Mouse (Mus musculus) spleen, adult 2 months (tissue): ENCODE data around the gene N4bp3. TPM values are rescaled to one million over a fixed set of nuclear protein-coding genes. Genes with fewer than 3 reads are reported as not detected.
"Not testable (repeated sequence)": the region's sequence is repeated elsewhere in the genome, so short reads cannot be mapped to it uniquely, and the experiment has no call there.

Experiments
- DNase-seq, 2 experiments: peaks; one replicate each; pipeline versions ENCODE4 v3.0.0 to v3.0.0-alpha.2; 2012 to 2021; ENCODE audit warnings: low spot score in 2 of 2, low read depth in 1 of 2
- H3K27ac ChIP-seq: fragments of 200-500 bp; 2 replicates; pipeline ENCODE4 v1.5.1; 2012; ENCODE audit warnings: low read length, inconsistent platforms; ENCODE audit not compliant: insufficient read depth
- H3K27me3 ChIP-seq: fragments of 200-500 bp; 2 replicates; pipeline ENCODE4 v1.6.1; 2012; ENCODE audit warnings: mild to moderate bottlenecking, moderate library complexity, low read length, inconsistent platforms; ENCODE audit not compliant: control insufficient read depth, insufficient read depth
- H3K36me3 ChIP-seq: fragments of 200-500 bp; 2 replicates; pipeline ENCODE4 v1.6.1; 2012; ENCODE audit warnings: mild to moderate bottlenecking, low read length, inconsistent platforms; ENCODE audit not compliant: control insufficient read depth, insufficient read depth
- H3K4me1 ChIP-seq: fragments of 200-500 bp; 2 replicates; pipeline ENCODE4 v1.6.1; 2011; ENCODE audit warnings: inconsistent platforms; ENCODE audit not compliant: control insufficient read depth, insufficient read depth, insufficient read length
- H3K4me3 ChIP-seq: fragments of 200-500 bp; 2 replicates; pipeline ENCODE4 v1.5.1; 2011; ENCODE audit warnings: mild to moderate bottlenecking, inconsistent platforms; ENCODE audit not compliant: insufficient read depth, insufficient read length; ENCODE audit errors: extremely low read depth
- CTCF ChIP-seq: fragments of 200-500 bp; IDR thresholded peaks from 2 replicates; pipeline ENCODE4 v1.5.1; 2011; ENCODE audit warnings: mild to moderate bottlenecking, inconsistent platforms; ENCODE audit not compliant: insufficient read depth, insufficient read length, insufficient replicate concordance; ENCODE audit errors: extremely low read depth
- POLR2A ChIP-seq: fragments of 200-500 bp; IDR thresholded peaks from 2 replicates; pipeline ENCODE4 v1.6.1; 2011; ENCODE audit warnings: low read depth, low read length, inconsistent platforms
- WGBS: fragments of 180-500 bp; shearing (Covaris S2); methylation state at CpG from one replicate; pipeline ENCODE4 v1.1.7; 2018; 5-methylcytosine and 5-hydroxymethylcytosine counted together
- polyA plus RNA-seq: library from polyadenylated mRNA; depleted of rRNA; stranded (reverse); fragments of >200 nt; gene quantifications from 2 replicates; pipeline ENCODE4 v1.2.3, GENCODE M21; 2012

The N4bp3 gene
- polyA plus RNA-seq, 1 experiment = 11.3 TPM

DNA sequence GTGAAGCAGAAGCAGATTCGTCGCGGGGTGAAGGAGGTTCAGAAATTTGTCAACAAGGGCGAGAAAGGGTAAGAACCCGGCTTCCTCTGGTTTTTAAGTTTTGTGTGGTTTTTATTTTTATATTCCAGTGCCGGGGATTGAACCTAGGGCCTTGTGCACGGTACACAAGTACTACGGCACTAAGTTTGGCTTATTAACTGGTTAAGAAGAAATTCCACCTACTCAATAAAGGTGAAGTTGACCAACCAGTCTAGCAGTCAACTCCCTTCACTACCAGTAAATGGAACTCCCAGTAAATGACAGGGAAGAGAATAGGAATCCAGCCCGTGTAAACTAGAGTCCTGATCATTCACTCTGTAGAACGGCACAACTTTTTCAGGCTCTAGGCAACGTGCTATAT, 30.6 kb downstream of the N4bp3 start:
- Histone ChIP-seq H3K27me3 (no peaks in the 10 kb centered on the region), H3K27ac (peak overlapping the region; percentile 50; the same call in 1 of the 2 replicates), H3K4me3 (peak overlapping the region; percentile 87), H3K4me1 (peaks cover 1% of the 10 kb centered on the region; the same call in 1 of the 2 replicates), H3K36me3 (peaks cover 24% of the 10 kb centered on the region)
- no peak for TF ChIP-seq CTCF
- TF ChIP-seq POLR2A = no peak
- DNase-seq = no peak
- WGBS = under 1% methylated on average over 11 of the region's 11 CpGs

DNA sequence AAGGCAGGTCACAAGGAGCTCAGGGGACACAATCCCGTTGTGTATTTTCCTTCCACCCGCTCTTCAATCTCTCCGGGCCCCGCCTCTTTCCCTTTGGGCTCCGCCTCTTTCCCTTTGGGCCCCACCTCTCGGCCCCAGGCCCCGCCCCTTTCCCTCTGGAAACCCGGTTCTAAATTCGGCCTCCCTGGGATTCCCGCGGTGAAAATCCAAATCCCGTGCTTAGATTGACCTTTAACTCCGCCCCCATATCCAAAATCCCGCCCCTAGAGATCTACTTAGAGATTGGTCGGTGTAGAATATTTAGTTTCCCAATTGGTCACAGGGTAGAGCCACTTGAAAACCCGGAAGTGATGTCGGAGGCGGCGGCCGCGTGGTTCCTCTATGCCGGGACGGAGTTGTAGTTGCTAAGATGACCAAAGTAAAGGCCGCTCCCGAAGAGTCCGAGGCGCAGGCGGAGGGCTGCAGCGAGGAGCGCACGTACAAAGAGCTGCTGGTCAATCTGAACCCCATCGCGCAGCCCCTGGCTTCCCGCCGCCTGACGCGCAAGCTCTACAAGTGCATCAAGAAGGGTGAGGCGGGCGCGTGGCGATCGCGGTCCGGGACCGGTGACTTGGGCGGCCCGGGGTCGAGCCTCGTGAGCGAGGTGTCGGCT, 31.1 kb downstream of the N4bp3 start, which contains the start of gene Nhp2:
Nhp2 (plus strand) TSS at position 327 of the 652 bp plus-strand sequence.
- peaks cover 2% of the 10 kb centered on the region; the same call in 1 of the 2 replicates for H3K4me1 ChIP-seq
- WGBS = under 1% methylated on average over 51 of the region's 51 CpGs
- no peaks in the 10 kb centered on the region for H3K27me3 ChIP-seq
- H3K36me3 ChIP-seq = peaks cover 20% of the 10 kb centered on the region
- DNase-seq = peak; percentile 81 to 89
- TF ChIP-seq CTCF = no peak
- TF ChIP-seq POLR2A = no peak
- peak within 1 kb of the TSS; percentile 87 for H3K4me3 ChIP-seq
- H3K27ac ChIP-seq = peak within 1 kb of the TSS; percentile 50; the same call in 1 of the 2 replicates

DNA sequence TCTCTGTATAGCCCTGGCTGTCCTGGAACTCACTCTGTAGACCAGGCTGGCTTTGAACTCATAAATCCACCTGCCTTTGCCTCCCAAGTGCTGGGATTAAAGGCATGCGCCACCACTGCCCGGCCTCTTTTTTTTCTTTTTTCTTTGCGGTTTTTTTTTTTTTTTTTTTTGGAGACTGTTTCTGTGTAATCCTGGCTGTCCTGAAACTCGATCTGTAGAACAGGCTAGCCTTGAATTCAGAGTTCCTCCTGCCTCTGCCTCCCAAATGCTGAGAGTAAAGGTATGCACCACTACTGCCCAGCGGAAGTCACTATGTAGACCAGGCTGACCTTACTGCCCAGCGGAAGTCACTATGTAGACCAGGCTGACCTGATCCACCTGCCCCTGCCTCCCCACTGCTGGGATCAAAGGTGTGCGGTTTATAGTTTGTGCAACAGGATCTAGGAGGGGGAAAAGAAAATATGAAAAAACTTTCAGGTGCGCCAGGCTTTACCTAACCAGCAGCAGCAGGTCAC, 31.7 kb downstream of the N4bp3 start:
- WGBS = 29% methylated on average over 8 of the region's 8 CpGs
- TF ChIP-seq CTCF (no peak), POLR2A (no peak)
- Histone ChIP-seq H3K4me3 (peak overlapping the region; percentile 87), H3K27me3 (no peaks in the 10 kb centered on the region), H3K36me3 (peaks cover 14% of the 10 kb centered on the region), H3K27ac (no peak overlapping the region), H3K4me1 (peaks cover 2% of the 10 kb centered on the region; the same call in 1 of the 2 replicates)
- DNase-seq = no peak

DNA sequence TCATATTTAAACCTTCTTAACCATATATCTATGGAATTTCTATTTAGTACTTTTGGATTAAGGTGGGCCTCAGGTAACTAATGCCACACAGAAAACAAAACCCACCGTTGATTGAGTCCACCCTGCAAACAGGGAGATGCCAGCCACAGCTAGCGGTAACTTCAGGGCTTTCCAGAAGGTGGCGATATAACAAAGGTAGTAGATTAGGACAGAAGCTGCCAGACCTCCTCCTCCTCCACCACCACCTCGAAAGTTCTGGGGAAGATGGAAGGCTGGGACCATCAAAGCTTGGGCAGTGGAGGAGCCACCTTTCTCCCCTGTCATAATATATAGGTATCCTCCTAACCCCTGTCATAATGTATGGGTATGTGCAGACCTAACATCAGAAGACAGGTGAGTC, 32.9 kb downstream of the N4bp3 start:
- Histone ChIP-seq H3K27me3 (no peaks in the 10 kb centered on the region), H3K27ac (no peak overlapping the region), H3K36me3 (peaks cover 2% of the 10 kb centered on the region), H3K4me1 (peaks cover 2% of the 10 kb centered on the region; the same call in 1 of the 2 replicates), H3K4me3 (no peak overlapping the region)
- DNase-seq = peak; percentile 53 to 70
- TF ChIP-seq CTCF (peak; percentile 75; the same call in 1 of the 2 replicates), POLR2A (no peak)
- WGBS = 1% methylated on average over 4 of the region's 4 CpGs

DNA sequence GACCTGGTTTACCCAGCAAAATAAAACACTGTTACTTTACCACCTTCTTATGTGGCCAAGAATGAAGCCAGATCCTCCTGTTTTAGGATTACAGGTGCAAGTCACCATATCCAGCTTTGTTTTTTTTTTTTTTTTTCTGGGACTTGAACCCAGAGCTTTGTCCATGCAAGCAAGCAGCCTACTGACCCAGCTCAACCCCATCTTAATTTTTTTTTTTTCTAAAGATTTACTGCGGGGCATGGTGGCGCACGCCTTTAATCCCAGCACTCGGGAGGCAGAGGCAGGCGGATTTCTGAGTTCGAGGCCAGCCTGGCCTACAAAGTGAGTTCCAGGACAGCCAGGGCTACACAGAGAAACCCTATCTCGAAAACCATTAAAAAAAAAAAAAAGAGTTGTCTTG, 34.5 kb downstream of the N4bp3 start:
- WGBS = 90% methylated on average over 7 of the region's 7 CpGs
- H3K4me3 ChIP-seq, H3K27me3 ChIP-seq, DNase-seq, H3K4me1 ChIP-seq, H3K36me3 ChIP-seq, H3K27ac ChIP-seq: not testable (repeated sequence)

DNA sequence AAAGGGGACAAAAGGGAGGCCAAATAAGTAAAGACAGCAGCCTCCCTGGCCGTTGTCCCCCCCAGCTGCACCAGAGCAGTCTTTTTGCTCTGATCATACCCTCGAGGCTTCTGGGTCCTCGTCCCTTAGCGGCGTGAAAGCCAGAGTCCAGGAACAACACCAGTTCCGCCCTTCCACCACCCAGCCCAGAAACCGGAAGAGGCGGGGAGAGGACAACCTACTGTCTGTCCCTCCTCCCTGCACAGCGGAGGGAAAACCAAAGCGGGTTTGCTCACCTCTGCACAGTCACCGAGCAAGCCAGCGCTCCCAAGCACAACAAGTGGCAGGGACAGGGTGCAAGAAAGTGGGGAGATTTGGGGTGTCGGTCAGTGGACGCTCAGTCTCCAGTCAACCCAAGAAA, 35.0 kb downstream of the N4bp3 start:
- H3K36me3 ChIP-seq = no peaks in the 10 kb centered on the region
- H3K4me3 ChIP-seq = peak overlapping the region; percentile 61
- peak overlapping the region; percentile 89 for H3K27ac ChIP-seq
- under 1% methylated on average over 14 of the region's 14 CpGs for WGBS
- no peak for TF ChIP-seq CTCF
- TF ChIP-seq POLR2A = peak; percentile 83
- no peaks in the 10 kb centered on the region for H3K27me3 ChIP-seq
- peaks cover 2% of the 10 kb centered on the region; the same call in 1 of the 2 replicates for H3K4me1 ChIP-seq
- peak in 1 of 2 experiments; percentile 64 for DNase-seq

DNA sequence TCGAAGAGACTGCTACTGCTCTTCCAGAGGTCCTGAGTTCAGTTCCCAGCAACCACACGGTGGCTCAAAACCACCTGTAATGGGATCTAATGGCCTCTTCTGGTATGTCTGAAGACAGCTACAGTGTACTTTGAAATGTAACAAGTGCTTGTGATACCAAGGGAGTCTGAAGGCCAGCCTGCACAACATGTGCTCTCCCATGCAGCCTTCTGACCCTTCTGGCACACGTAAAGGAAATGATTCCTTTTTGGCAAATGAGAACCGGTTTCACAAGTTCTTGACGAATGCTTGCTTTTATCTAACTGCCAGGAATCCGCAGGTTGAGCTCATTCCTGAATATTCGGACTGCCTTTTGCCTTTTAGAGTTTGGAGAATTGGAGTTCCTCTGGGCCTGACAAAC, 35.5 kb downstream of the N4bp3 start:
- H3K4me1 ChIP-seq = peaks cover 2% of the 10 kb centered on the region; the same call in 1 of the 2 replicates
- WGBS = 34% methylated on average over 7 of the region's 7 CpGs
- DNase-seq = no peak
- peak overlapping the region; percentile 89 for H3K27ac ChIP-seq
- H3K36me3 ChIP-seq = no peaks in the 10 kb centered on the region
- H3K27me3 ChIP-seq = no peaks in the 10 kb centered on the region
- TF ChIP-seq CTCF (no peak), POLR2A (no peak)
- peak overlapping the region; percentile 61; the same call in 1 of the 2 replicates for H3K4me3 ChIP-seq
